Mouse (Mus musculus): Measurements from ENCODE around the gene Tha1.

The Tha1 gene

GRCm38 (mm10) chr11:117829671-117830215 lies 43.5 kb downstream of the Tha1 start:
- H3K27me3 ChIP-seq (ENCODE audit: insufficient read depth, low read length): no peaks in the 10 kb centered on the region
- no peaks in the 10 kb centered on the region for H3K9me3 ChIP-seq (ENCODE audit: low read length)
- H3K36me3 ChIP-seq (ENCODE audit: insufficient read depth, low read length): no peaks in the 10 kb centered on the region
- no peak overlapping the region for H3K4me3 ChIP-seq (replicated peaks; ENCODE audit: low read length)
- H3K4me1 ChIP-seq (replicated peaks; ENCODE audit: low read depth, low read length): peaks cover 91% of the 10 kb centered on the region
- TF ChIP-seq POU5F1 (IDR thresholded peaks at IDR 0.05; ENCODE audit: borderline replicate concordance, low read length) (no peak), CTCF (conservative IDR thresholded peaks at IDR 0.05; ENCODE audit: low read length) (no peak), NANOG (IDR thresholded peaks at IDR 0.05; ENCODE audit: borderline replicate concordance, low read length) (no peak)

- TF ChIP-seq POU5F1 (IDR thresholded peaks at IDR 0.05; ENCODE audit: borderline replicate concordance, low read length): no peak
- no peak for TF ChIP-seq NANOG (IDR thresholded peaks at IDR 0.05; ENCODE audit: borderline replicate concordance, low read length)
- TF ChIP-seq CTCF (conservative IDR thresholded peaks at IDR 0.05; ENCODE audit: low read length): no peak
- Histone ChIP-seq H3K4me3 (replicated peaks; ENCODE audit: low read length) (0 out of 2 replicates have a peak overlapping the region, but pooled peaks have one; percentile 11), H3K36me3 (ENCODE audit: insufficient read depth, low read length) (peaks cover 4% of the 10 kb centered on the region), H3K27me3 (ENCODE audit: insufficient read depth, low read length) (no peaks in the 10 kb centered on the region), H3K4me1 (replicated peaks; ENCODE audit: low read depth, low read length) (peaks cover 89% of the 10 kb centered on the region), H3K9me3 (ENCODE audit: low read length) (no peaks in the 10 kb centered on the region)
These were observed 44.2 kb downstream of the Tha1 start for GRCm38 (mm10) chr11:117828888-117829604.

GRCm38 (mm10) chr11:117828149-117828887 lies 45.0 kb downstream of the Tha1 start:
- Histone ChIP-seq H3K36me3 (ENCODE audit: insufficient read depth, low read length) (peaks cover 11% of the 10 kb centered on the region), H3K27me3 (ENCODE audit: insufficient read depth, low read length) (no peaks in the 10 kb centered on the region), H3K4me1 (replicated peaks; ENCODE audit: low read depth, low read length) (peaks cover 91% of the 10 kb centered on the region), H3K9me3 (ENCODE audit: low read length) (no peaks in the 10 kb centered on the region), H3K4me3 (replicated peaks; ENCODE audit: low read length) (peak overlapping the region; percentile 17)
- no peak for TF ChIP-seq NANOG (IDR thresholded peaks at IDR 0.05; ENCODE audit: borderline replicate concordance, low read length)
- no peak for TF ChIP-seq POU5F1 (IDR thresholded peaks at IDR 0.05; ENCODE audit: borderline replicate concordance, low read length)
- no peak for TF ChIP-seq CTCF (conservative IDR thresholded peaks at IDR 0.05; ENCODE audit: low read length)

GRCm38 (mm10) chr11:117827386-117827785 lies 45.9 kb downstream of the Tha1 start:
- Histone ChIP-seq H3K36me3 (ENCODE audit: insufficient read depth, low read length) (peaks cover 21% of the 10 kb centered on the region), H3K27me3 (ENCODE audit: insufficient read depth, low read length) (no peaks in the 10 kb centered on the region), H3K4me3 (replicated peaks; ENCODE audit: low read length) (no peak overlapping the region), H3K4me1 (replicated peaks; ENCODE audit: low read depth, low read length) (peaks cover 93% of the 10 kb centered on the region), H3K9me3 (ENCODE audit: low read length) (no peaks in the 10 kb centered on the region)
- TF ChIP-seq NANOG (IDR thresholded peaks at IDR 0.05; ENCODE audit: borderline replicate concordance, low read length) (no peak), POU5F1 (IDR thresholded peaks at IDR 0.05; ENCODE audit: borderline replicate concordance, low read length) (no peak), CTCF (conservative IDR thresholded peaks at IDR 0.05; ENCODE audit: low read length) (no peak)

- H3K27me3 ChIP-seq (ENCODE audit: insufficient read depth, low read length): no peaks in the 10 kb centered on the region
- peaks cover 93% of the 10 kb centered on the region for H3K4me1 ChIP-seq (replicated peaks; ENCODE audit: low read depth, low read length)
- H3K36me3 ChIP-seq (ENCODE audit: insufficient read depth, low read length): peaks cover 26% of the 10 kb centered on the region
- H3K4me3 ChIP-seq (replicated peaks; ENCODE audit: low read length): peak overlapping the region; percentile 91
- TF ChIP-seq POU5F1 (IDR thresholded peaks at IDR 0.05; ENCODE audit: borderline replicate concordance, low read length) (no peak), NANOG (IDR thresholded peaks at IDR 0.05; ENCODE audit: borderline replicate concordance, low read length) (no peak), CTCF (conservative IDR thresholded peaks at IDR 0.05; ENCODE audit: low read length) (no peak)
- no peaks in the 10 kb centered on the region for H3K9me3 ChIP-seq (ENCODE audit: low read length)
These were observed 46.4 kb downstream of the Tha1 start for GRCm38 (mm10) chr11:117826916-117827315.

GRCm38 (mm10) chr11:117826164-117826563 lies 47.1 kb downstream of the Tha1 start:
- Histone ChIP-seq H3K27me3 (ENCODE audit: insufficient read depth, low read length) (no peaks in the 10 kb centered on the region), H3K9me3 (ENCODE audit: low read length) (no peaks in the 10 kb centered on the region), H3K4me1 (replicated peaks; ENCODE audit: low read depth, low read length) (peaks cover 93% of the 10 kb centered on the region), H3K4me3 (replicated peaks; ENCODE audit: low read length) (peak overlapping the region; percentile 91), H3K36me3 (ENCODE audit: insufficient read depth, low read length) (peaks cover 33% of the 10 kb centered on the region)
- TF ChIP-seq POU5F1 (IDR thresholded peaks at IDR 0.05; ENCODE audit: borderline replicate concordance, low read length) (no peak), CTCF (conservative IDR thresholded peaks at IDR 0.05; ENCODE audit: low read length) (no peak), NANOG (IDR thresholded peaks at IDR 0.05; ENCODE audit: borderline replicate concordance, low read length) (no peak)

- no peaks in the 10 kb centered on the region for H3K9me3 ChIP-seq (ENCODE audit: low read length)
- TF ChIP-seq POU5F1 (IDR thresholded peaks at IDR 0.05; ENCODE audit: borderline replicate concordance, low read length) (no peak), CTCF (conservative IDR thresholded peaks at IDR 0.05; ENCODE audit: low read length) (no peak), NANOG (IDR thresholded peaks at IDR 0.05; ENCODE audit: borderline replicate concordance, low read length) (no peak)
- peaks cover 40% of the 10 kb centered on the region for H3K36me3 ChIP-seq (ENCODE audit: insufficient read depth, low read length)
- H3K4me3 ChIP-seq (replicated peaks; ENCODE audit: low read length): peak within 1 kb of the TSS; percentile 91
- peaks cover 90% of the 10 kb centered on the region for H3K4me1 ChIP-seq (replicated peaks; ENCODE audit: low read depth, low read length)
- H3K27me3 ChIP-seq (ENCODE audit: insufficient read depth, low read length): no peaks in the 10 kb centered on the region
These were observed 47.8 kb downstream of the Tha1 start, which contains the start of the genes Afmid and Tk1 for GRCm38 (mm10) chr11:117825333-117826101. Gene Afmid (plus strand): TSS chr11:117825924. Gene Tk1 (minus strand): TSS chr11:117826092.

Measured in E14TG2a.4 (cell line).